Mouse (Mus musculus) left cerebral cortex, adult 11 months (tissue): Measurements from ENCODE around the gene Pou2f3.

Experiments used
- DNase-seq: peaks from one replicate; pipeline ENCODE4 v3.0.0; 2022; ENCODE audit warnings: low spot score

Pou2f3 gene

GRCm38 (mm10) chr9:43231805-43232204 is 21.6 kb upstream of the Pou2f3 start:
- no peak for DNase-seq

DNA sequence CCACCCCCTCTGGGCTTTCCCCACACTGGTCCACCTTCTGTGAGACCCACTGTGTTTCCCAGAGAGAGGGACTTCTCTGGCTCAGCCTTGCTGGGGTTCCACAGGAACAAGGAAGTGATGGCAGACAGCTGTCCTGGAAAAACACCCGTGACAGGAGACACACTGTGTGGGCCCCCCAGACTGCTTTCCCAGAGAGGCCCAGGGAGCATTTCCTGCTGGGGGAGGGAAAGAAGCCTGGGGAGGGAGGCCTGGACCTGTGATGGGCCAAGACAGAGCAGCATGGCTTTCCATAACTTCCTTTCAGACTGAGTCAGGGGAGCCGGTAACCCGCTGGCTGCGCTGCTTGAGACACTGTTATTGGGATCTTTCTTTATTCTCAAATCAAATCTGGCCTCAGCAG is 20.7 kb upstream of the Pou2f3 start:
- DNase-seq: no peak

DNA sequence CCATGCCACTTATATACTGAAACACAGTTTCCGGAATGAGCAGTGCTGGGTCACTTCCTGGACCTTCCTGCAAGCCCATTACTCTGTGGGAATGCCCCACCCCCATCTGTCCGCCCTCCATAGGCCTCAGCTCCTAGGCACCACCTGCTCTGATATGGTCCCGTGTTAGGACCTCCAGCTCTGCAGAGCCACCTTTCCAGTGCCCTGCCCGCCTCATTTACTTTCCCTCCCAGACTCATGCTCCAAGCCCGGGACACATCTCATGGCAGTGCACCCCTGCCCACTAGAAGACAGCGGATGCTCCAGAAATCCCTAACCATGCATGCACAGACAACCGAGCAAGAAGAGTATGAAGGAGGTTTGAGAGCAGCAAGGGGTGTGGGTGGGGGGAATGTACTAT is 19.8 kb upstream of the Pou2f3 start:
- no peak for DNase-seq

GRCm38 (mm10) chr9:43229398-43229895 is 19.3 kb upstream of the Pou2f3 start:
- DNase-seq: no peak

DNA sequence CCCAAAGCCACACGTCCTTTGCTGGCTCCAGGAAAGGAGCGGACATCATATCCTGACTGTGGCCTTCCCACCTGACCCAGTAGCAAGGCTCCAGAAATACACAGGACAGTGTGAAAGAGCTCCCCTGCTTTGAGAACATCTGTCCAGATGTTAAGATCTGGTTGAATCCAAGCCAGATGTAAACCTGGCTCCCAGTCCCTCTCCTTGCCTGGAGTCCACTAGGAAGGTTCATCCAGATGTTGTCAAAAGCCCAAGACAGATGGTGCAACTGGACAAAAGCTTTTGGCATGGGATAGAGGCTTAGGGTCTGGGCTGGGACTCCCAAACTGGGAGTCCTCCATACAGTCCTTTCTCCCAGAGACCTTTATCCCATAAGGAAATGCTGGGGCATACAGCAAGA is 18.6 kb upstream of the Pou2f3 start:
- DNase-seq: no peak

- no peak for DNase-seq
Measured at GRCm38 (mm10) chr9:43227626-43228025, 17.5 kb upstream of the Pou2f3 start.

GRCm38 (mm10) chr9:43226573-43227160 is 16.5 kb upstream of the Pou2f3 start:
- no peak for DNase-seq

DNA sequence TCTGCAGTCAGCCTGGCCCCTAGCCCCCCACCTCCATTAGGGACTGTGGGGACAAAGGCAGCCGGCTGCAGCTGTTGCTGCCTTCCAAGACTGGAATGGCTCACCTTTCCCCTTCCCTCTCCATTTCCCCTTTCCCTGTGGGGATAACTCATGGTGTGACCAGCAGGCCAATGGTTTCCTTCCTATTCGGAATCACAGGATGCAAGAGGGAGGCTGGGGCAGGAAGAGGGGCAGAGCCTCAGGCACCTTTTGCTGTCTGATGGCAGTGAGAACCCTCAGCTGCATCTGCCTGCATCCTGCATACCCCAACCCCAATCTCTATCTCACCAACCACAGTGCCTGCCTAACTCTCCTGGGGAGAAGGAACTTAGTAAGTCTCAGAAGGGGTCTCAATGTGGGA is 15.3 kb upstream of the Pou2f3 start:
- DNase-seq: no peak

GRCm38 (mm10) chr9:43224771-43225355 is 14.7 kb upstream of the Pou2f3 start:
- no peak for DNase-seq

DNA sequence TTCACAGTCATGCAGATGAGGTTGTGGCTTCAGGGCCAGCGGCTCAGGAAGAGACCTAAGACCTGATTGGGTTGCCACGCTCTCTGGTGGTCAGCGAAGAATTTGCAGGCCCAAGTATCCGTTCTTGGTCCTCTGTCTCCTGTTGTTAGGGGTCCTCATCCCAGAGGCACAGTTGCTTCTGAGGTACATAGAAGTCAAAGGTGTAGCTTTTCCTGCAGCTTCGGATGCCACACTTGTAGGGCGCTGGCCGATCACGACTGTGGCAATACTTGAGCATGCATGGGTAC is 12.2 kb upstream of the Pou2f3 start:
- DNase-seq: no peak

- DNase-seq: peak; percentile 78
Measured at GRCm38 (mm10) chr9:43221643-43222428, 11.7 kb upstream of the Pou2f3 start.

- DNase-seq: no peak
Measured at GRCm38 (mm10) chr9:43210771-43211450, 742 bp upstream of the Pou2f3 start.

- DNase-seq: no peak
Measured at GRCm38 (mm10) chr9:43206022-43206390, 4.2 kb downstream of the Pou2f3 start.

DNA sequence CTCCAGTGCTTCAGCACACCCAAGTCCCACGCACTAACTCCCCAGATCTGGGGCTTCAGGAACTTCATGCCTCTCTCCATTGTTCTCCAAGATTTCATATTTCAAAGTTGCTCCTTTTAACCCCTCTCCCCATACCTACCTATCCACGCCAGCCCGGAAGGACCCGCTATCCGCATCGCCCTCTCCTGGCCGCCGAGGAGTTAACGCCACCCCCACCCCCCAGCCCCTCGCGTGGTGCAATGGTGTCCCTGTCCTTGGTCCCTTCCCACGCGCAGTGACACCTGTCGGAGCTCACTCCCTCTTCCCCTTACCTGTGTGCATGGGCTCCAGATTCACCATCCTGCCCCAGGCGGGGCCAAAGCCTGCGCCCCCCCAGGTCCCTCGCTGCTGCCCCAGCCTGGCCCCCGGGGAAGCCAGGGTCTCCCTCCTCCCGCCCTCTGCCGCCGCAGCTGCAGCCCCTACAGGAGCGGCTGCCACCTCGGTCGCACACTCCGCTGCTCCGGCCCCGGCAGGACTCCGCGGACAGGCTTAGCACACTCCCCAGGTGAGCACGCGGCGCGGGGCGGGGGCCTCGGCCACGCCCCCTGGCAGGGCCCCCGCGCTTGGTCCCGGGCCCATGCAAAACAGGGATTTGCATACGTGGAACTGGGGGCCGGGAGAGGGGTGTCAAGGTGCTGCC is 4.7 kb downstream of the Pou2f3 start:
- no peak for DNase-seq

GRCm38 (mm10) chr9:43200212-43200611 is 10.0 kb downstream of the Pou2f3 start:
- DNase-seq: no peak

GRCm38 (mm10) chr9:43194001-43194400 is 16.2 kb downstream of the Pou2f3 start:
- DNase-seq: no peak

DNA sequence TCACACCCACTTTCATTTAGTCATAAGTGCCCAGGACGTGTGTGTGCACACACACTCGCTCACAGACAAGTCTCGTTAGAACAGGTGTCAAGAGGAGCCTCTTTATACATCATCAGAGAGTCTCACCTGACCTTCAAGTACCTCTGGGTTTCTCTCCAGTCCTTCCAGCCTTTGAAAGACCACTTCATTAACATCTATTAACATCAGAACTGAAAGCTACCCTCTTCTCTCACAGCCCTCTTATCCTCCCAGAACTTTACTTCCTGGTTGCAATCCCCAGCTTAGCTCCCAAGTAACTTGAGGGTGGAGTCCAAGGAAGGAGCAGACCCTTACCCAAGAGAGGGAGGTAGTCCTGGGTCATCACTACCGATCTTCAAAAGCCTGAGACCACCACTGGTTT is 18.6 kb downstream of the Pou2f3 start:
- DNase-seq: no peak

DNA sequence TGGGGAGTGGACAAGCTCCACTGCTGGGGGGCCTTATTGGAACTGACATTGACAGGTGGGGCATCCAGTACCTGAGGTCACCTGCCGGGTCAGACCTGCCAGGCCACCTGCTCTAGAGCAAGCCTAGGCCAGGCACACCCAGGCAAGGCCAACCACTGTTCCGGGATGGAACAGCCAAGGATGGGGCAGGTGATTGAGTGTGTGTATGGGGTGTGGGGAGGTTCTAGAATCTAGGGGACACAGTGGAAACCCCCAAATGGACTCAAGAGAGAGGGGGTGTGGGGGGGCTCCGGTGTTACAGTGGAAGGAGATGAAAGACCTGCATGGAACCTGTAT is 21.2 kb downstream of the Pou2f3 start:
- no peak for DNase-seq

GRCm38 (mm10) chr9:43188309-43189020 is 21.7 kb downstream of the Pou2f3 start:
- DNase-seq: no peak

GRCm38 (mm10) chr9:43179614-43180013 is 30.6 kb downstream of the Pou2f3 start:
- no peak for DNase-seq

GRCm38 (mm10) chr9:43178172-43178571 is 32.0 kb downstream of the Pou2f3 start:
- no peak for DNase-seq

GRCm38 (mm10) chr9:43167081-43167480 is 43.1 kb downstream of the Pou2f3 start:
- no peak for DNase-seq
